In genomic region chr11:5368492-5368891, GRCm38 (mm10) we compare ENCODE assay signal across 23 mouse cellular contexts.
A peak's percentile ranks its signal among the peaks of the same experiment; 100 is the strongest.
DNase-seq lines count a peak whose midpoint lies in the region; ATAC-seq and TF ChIP-seq lines count a peak whose summit lies in the region.
"Had no signal": no experiment of that assay in that cellular context is flagged by ENCODE, and none has a peak within 500 bp of the region (broad histone marks: within the 10 kb centered on the region; RNA-seq: fewer than 3 reads in every experiment).

No protein-coding gene starts in this region.

- 0 out of 2 replicates have a peak, but pooled peaks have one; percentile 36 for ATAC-seq in lung, embryonic 16.5 days (ENCODE audit: low read depth)
- ATAC-seq: activated CD4-positive, CD25-positive, alpha-beta regulatory T cell, adult 4 months; forebrain, embryonic 13.5 days; forebrain, embryonic 16.5 days had no signal

- H3K4me3 ChIP-seq in kidney, adult 2 months (ENCODE audit: insufficient read depth, low read depth, low read length), result no peak overlapping the region
- H3K4me3 ChIP-seq in lung, embryonic 16.5 days (ENCODE audit: low read length), result no peak overlapping the region
- H3K4me3 ChIP-seq: forebrain, embryonic 10.5 days; forebrain, embryonic 13.5 days; heart, adult 2 months; heart, embryonic 10.5 days; heart, embryonic 13.5 days had no signal

- peak; percentile 28 for DNase-seq in kidney, adult 2 months
- no peak for DNase-seq in kidney, adult 8-10 months
- no peak for DNase-seq in lung, postnatal 25 days (ENCODE audit: low spot score)
- DNase-seq in lung, postnatal 36 days, result peak; percentile 24
- DNase-seq in lung, postnatal 14 days, result no peak
- DNase-seq: adrenal gland, postnatal 10 days; adrenal gland, postnatal 36 days; cerebellum, adult 18-20 months; cerebellum, adult 9-10 months; cerebellum, postnatal 14 days; gastrocnemius, postnatal 10 days; gastrocnemius, postnatal 36 days; heart, adult 2 months; heart, postnatal 14 days; heart, postnatal 4 days had no signal

- no peaks in the 10 kb centered on the region for H3K27me3 ChIP-seq in kidney, adult 2 months (replicated peaks; ENCODE audit: control insufficient read depth, insufficient read depth, low read length)
- no peaks in the 10 kb centered on the region for H3K27me3 ChIP-seq in lung, embryonic 16.5 days (ENCODE audit: control insufficient read depth, insufficient read depth, low read depth, low read length)
- H3K27me3 ChIP-seq: forebrain, embryonic 13.5 days; heart, embryonic 13.5 days had no signal

- no peaks in the 10 kb centered on the region for H3K9me3 ChIP-seq in lung, embryonic 16.5 days (ENCODE audit: control insufficient read depth, low read length)
- H3K9me3 ChIP-seq: forebrain, embryonic 10.5 days; forebrain, embryonic 13.5 days; heart, embryonic 10.5 days; heart, embryonic 13.5 days had no signal

- H3K27ac ChIP-seq in kidney, adult 2 months (ENCODE audit: insufficient read depth, low read depth, low read length), result no peak overlapping the region
- no peak overlapping the region for H3K27ac ChIP-seq in lung, embryonic 16.5 days (ENCODE audit: low read length)
- H3K27ac ChIP-seq: forebrain, embryonic 10.5 days; forebrain, embryonic 13.5 days; heart, adult 2 months; heart, embryonic 10.5 days; heart, embryonic 13.5 days; hindbrain, embryonic 14.5 days had no signal

- H3K4me1 ChIP-seq in kidney, adult 2 months (ENCODE audit: control insufficient read depth, insufficient read depth, low read length), result peaks cover 12% of the 10 kb centered on the region; the same call in 1 of the 2 replicates
- H3K4me1 ChIP-seq in lung, embryonic 16.5 days (replicated peaks; ENCODE audit: control insufficient read depth, insufficient read depth, low read length), result peaks cover 12% of the 10 kb centered on the region
- H3K4me1 ChIP-seq: forebrain, embryonic 13.5 days had no signal

- no peak for TF ChIP-seq CTCF in kidney, adult 2 months (conservative IDR thresholded peaks at IDR 0.05; ENCODE audit: insufficient read depth, insufficient read length, low read depth, low read length)

- H3K9ac ChIP-seq in lung, embryonic 16.5 days (ENCODE audit: low read length), result no peak overlapping the region
- H3K9ac ChIP-seq: forebrain, embryonic 13.5 days; heart, embryonic 13.5 days; hindbrain, embryonic 14.5 days had no signal

- no peaks in the 10 kb centered on the region for H3K36me3 ChIP-seq in kidney, adult 2 months (ENCODE audit: control insufficient read depth, insufficient read depth, low read length)
- no peaks in the 10 kb centered on the region for H3K36me3 ChIP-seq in lung, embryonic 16.5 days (ENCODE audit: control insufficient read depth, insufficient read depth, low read length)
- H3K36me3 ChIP-seq: heart, embryonic 10.5 days; heart, embryonic 13.5 days had no signal

- H3K4me2 ChIP-seq in lung, embryonic 16.5 days (ENCODE audit: low read depth, low read length), result no peak overlapping the region
- H3K4me2 ChIP-seq: forebrain, embryonic 13.5 days; heart, embryonic 13.5 days; hindbrain, embryonic 14.5 days had no signal

- no peak for TF ChIP-seq POLR2A in kidney, adult 2 months (IDR thresholded peaks at IDR 0.05; ENCODE audit: low read depth, low read length)

Comparison
In these comparisons a context has a peak if more than half of its experiments do, and no peak if none do; other contexts are left out.
1. DNase-seq: peak in kidney, adult 2 months (single experiment) and lung, postnatal 36 days (single experiment); none in kidney, adult 8-10 months (0 of 2), lung, postnatal 25 days (single experiment) and lung, postnatal 14 days (single experiment).